Mouse (Mus musculus) retina, embryonic 14.5 days (tissue): ENCODE measurements around the gene Ncmap.
"Not testable (repeated sequence)": the region's sequence is repeated elsewhere in the genome, so short reads cannot be mapped to it uniquely, and the experiment has no call there.

ENCODE experiments used
- DNase-seq: peaks from one replicate; pipeline ENCODE4 v3.0.0-alpha.2; 2015; ENCODE audit warnings: low spot score

Ncmap gene

GRCm38 (mm10) chr4:135397551-135397950, 476 bp downstream of the Ncmap start:
- no peak for DNase-seq

- no peak for DNase-seq
These were observed 1.7 kb downstream of the Ncmap start for GRCm38 (mm10) chr4:135396303-135396702.

GRCm38 (mm10) chr4:135395375-135395774, 2.7 kb downstream of the Ncmap start:
- DNase-seq, result no peak

- DNase-seq, result no peak
These were observed 3.4 kb downstream of the Ncmap start for GRCm38 (mm10) chr4:135394666-135395065.

GRCm38 (mm10) chr4:135393381-135393780, 4.6 kb downstream of the Ncmap start:
- no peak for DNase-seq

- no peak for DNase-seq
These were observed 5.2 kb downstream of the Ncmap start for GRCm38 (mm10) chr4:135392801-135393200.

GRCm38 (mm10) chr4:135391014-135391413, 7.0 kb downstream of the Ncmap start:
- no peak for DNase-seq

- no peak for DNase-seq
These were observed 12.4 kb downstream of the Ncmap start for GRCm38 (mm10) chr4:135385614-135386013.

GRCm38 (mm10) chr4:135382316-135382715, 15.7 kb downstream of the Ncmap start:
- peak; percentile 95 for DNase-seq

GRCm38 (mm10) chr4:135381355-135381754, 16.7 kb downstream of the Ncmap start:
- DNase-seq, result no peak

GRCm38 (mm10) chr4:135377241-135377640, 20.8 kb downstream of the Ncmap start:
- DNase-seq, result no peak

- DNase-seq, result no peak
These were observed 22.6 kb downstream of the Ncmap start for GRCm38 (mm10) chr4:135375444-135375843.

- no peak for DNase-seq
These were observed 24.7 kb downstream of the Ncmap start for GRCm38 (mm10) chr4:135373299-135373698.

- DNase-seq, result no peak
These were observed 27.7 kb downstream of the Ncmap start for GRCm38 (mm10) chr4:135370372-135370771.

GRCm38 (mm10) chr4:135362828-135363227, 35.2 kb downstream of the Ncmap start:
- DNase-seq, result no peak

GRCm38 (mm10) chr4:135361722-135362121, 36.3 kb downstream of the Ncmap start:
- no peak for DNase-seq

- peak; percentile 78 for DNase-seq
These were observed 39.3 kb downstream of the Ncmap start for GRCm38 (mm10) chr4:135358736-135359135.

- DNase-seq, result no peak
These were observed 40.7 kb downstream of the Ncmap start for GRCm38 (mm10) chr4:135357221-135357920.

GRCm38 (mm10) chr4:135355886-135356550, 42.0 kb downstream of the Ncmap start:
- DNase-seq, result no peak

- DNase-seq, result not testable (repeated sequence)
These were observed 43.3 kb downstream of the Ncmap start for GRCm38 (mm10) chr4:135354751-135355150.

- no peak for DNase-seq
These were observed 44.1 kb downstream of the Ncmap start for GRCm38 (mm10) chr4:135353794-135354450.

GRCm38 (mm10) chr4:135353066-135353793, 44.8 kb downstream of the Ncmap start, which contains the start of gene Srrm1:
Srrm1 (minus strand) TSS chr4:135353321.
- DNase-seq, result peak; percentile 99
